Mouse (Mus musculus) megakaryocyte, embryonic 14.5 days (primary cell): Measurements from ENCODE around the gene 6030468B19Rik.

Experiments used
- FLI1 ChIP-seq: IDR thresholded peaks from 2 replicates; pipeline ENCODE4 v1.6.1; 2012; ENCODE audit warnings: low read length, inconsistent platforms, mixed read lengths
- GATA1 ChIP-seq: IDR thresholded peaks from 3 replicates; pipeline ENCODE4 v1.6.1; 2012; ENCODE audit warnings: mixed read lengths, low read length, inconsistent platforms, borderline replicate concordance

DNA sequence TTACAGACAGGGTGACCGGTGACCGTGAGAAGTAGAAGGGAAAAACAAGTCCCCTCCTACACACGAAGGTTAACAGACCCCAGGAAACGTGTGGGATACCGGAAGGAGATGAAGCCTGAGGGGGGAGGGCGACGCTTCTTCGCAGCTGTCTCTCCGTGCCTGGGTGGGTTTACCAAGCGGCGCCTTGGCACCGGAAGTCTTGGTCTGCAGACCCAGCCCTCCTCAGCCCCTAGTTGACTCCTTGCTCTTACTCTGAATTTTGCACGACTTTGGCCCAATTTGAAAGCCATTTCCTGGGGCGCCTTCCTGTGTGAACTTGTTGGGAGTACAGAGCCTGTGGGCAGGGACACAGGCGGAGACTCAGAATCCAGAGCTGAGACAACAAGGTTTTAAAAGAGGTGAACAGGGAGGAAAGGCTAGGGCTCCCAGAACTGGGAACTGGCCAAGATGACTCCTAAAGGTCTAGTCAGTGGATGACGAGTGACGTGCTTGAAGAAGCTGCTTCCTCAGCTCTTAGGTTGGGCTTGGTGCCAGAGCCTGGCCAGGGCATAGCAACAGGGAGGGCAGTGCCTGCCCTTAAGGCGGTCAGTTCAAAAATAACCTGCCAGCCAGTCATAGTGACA is 16.1 kb upstream of the 6030468B19Rik start:
- TF ChIP-seq GATA1 (no peak), FLI1 (no peak)
